Mouse (Mus musculus): Measurements from ENCODE around the gene Slc25a13.

The Slc25a13 gene

GRCm38 (mm10) chr6:6167339-6168126 is 49.4 kb downstream of the Slc25a13 start:
- DNase-seq (ENCODE audit: low spot score in 2 of 2): no peak

- no peak for DNase-seq (ENCODE audit: low spot score in 2 of 2)
These were observed 53.9 kb downstream of the Slc25a13 start for GRCm38 (mm10) chr6:6162993-6163623.

- DNase-seq (ENCODE audit: low spot score in 2 of 2): no peak
These were observed 54.8 kb downstream of the Slc25a13 start for GRCm38 (mm10) chr6:6162146-6162545.

GRCm38 (mm10) chr6:6160645-6161426 is 56.1 kb downstream of the Slc25a13 start:
- DNase-seq (ENCODE audit: low spot score in 2 of 2): no peak

GRCm38 (mm10) chr6:6159221-6159859 is 57.6 kb downstream of the Slc25a13 start:
- DNase-seq (ENCODE audit: low spot score in 2 of 2): no peak

- no peak for DNase-seq (ENCODE audit: low spot score in 2 of 2)
These were observed 63.5 kb downstream of the Slc25a13 start for GRCm38 (mm10) chr6:6153426-6153825.

- DNase-seq (ENCODE audit: low spot score in 2 of 2): no peak
These were observed 66.2 kb downstream of the Slc25a13 start for GRCm38 (mm10) chr6:6150811-6151210.

GRCm38 (mm10) chr6:6149751-6150150 is 67.2 kb downstream of the Slc25a13 start:
- DNase-seq (ENCODE audit: low spot score in 2 of 2): no peak

- no peak for DNase-seq (ENCODE audit: low spot score in 2 of 2)
These were observed 67.6 kb downstream of the Slc25a13 start for GRCm38 (mm10) chr6:6149329-6149728.

GRCm38 (mm10) chr6:6145412-6145811 is 71.6 kb downstream of the Slc25a13 start:
- DNase-seq (ENCODE audit: low spot score in 2 of 2): no peak

- DNase-seq (ENCODE audit: low spot score in 2 of 2): no peak
These were observed 73.4 kb downstream of the Slc25a13 start for GRCm38 (mm10) chr6:6143525-6143924.

GRCm38 (mm10) chr6:6140370-6140769 is 76.6 kb downstream of the Slc25a13 start:
- DNase-seq (ENCODE audit: low spot score in 2 of 2): no peak

- DNase-seq (ENCODE audit: low spot score in 2 of 2): no peak
These were observed 77.9 kb downstream of the Slc25a13 start for GRCm38 (mm10) chr6:6139061-6139460.

- DNase-seq (ENCODE audit: low spot score in 2 of 2): no peak
These were observed 80.2 kb downstream of the Slc25a13 start for GRCm38 (mm10) chr6:6136812-6137211.

GRCm38 (mm10) chr6:6134935-6135334 is 82.0 kb downstream of the Slc25a13 start:
- DNase-seq (ENCODE audit: low spot score in 2 of 2): no peak

- DNase-seq (ENCODE audit: low spot score in 2 of 2): no peak
These were observed 83.4 kb downstream of the Slc25a13 start for GRCm38 (mm10) chr6:6133556-6134050.

- DNase-seq (ENCODE audit: low spot score in 2 of 2): no peak
These were observed 84.9 kb downstream of the Slc25a13 start for GRCm38 (mm10) chr6:6132047-6132446.

GRCm38 (mm10) chr6:6125620-6126019 is 91.4 kb downstream of the Slc25a13 start:
- DNase-seq (ENCODE audit: low spot score in 2 of 2): no peak

GRCm38 (mm10) chr6:6121904-6122303 is 95.1 kb downstream of the Slc25a13 start:
- no peak for DNase-seq (ENCODE audit: low spot score in 2 of 2)

GRCm38 (mm10) chr6:6120841-6121240 is 96.1 kb downstream of the Slc25a13 start:
- no peak for DNase-seq (ENCODE audit: low spot score in 2 of 2)

- no peak for DNase-seq (ENCODE audit: low spot score in 2 of 2)
These were observed 101.2 kb downstream of the Slc25a13 start for GRCm38 (mm10) chr6:6115771-6116170.

GRCm38 (mm10) chr6:6113776-6114175 is 103.2 kb downstream of the Slc25a13 start:
- DNase-seq (ENCODE audit: low spot score in 2 of 2): no peak

All from urinary bladder, adult 18-20 months (tissue).